Mouse (Mus musculus) liver, embryonic 14.5 days (tissue): ENCODE results near the gene Atn1. TPM values are rescaled to one million over a fixed set of nuclear protein-coding genes. Genes with fewer than 3 reads are reported as not detected.

ENCODE experiments used
- ATAC-seq: fragments of 200-750 bp; cut with Nextera tagmentation; 2 replicates; pipeline ENCODE4 v1.8.0; 2017; ENCODE audit warnings: moderate number of reproducible peaks, mild to moderate bottlenecking, moderate library complexity; ENCODE audit not compliant: insufficient read depth
- DNase-seq, 3 experiments: peaks; one replicate each; pipeline ENCODE4 v3.0.0-alpha.2; 2012 to 2013; ENCODE audit warnings: low read depth in 3 of 3, low spot score in 3 of 3
- H3K27ac ChIP-seq: fragments of 300-500 bp; sonication (generic); 2 replicates; pipeline ENCODE4 v1.5.1; 2014; ENCODE audit warnings: moderate library complexity, mild to moderate bottlenecking, control low read depth, inconsistent platforms
- H3K27me3 ChIP-seq: fragments of 300-500 bp; sonication (generic); 2 replicates; pipeline ENCODE4 v1.6.1; 2014; ENCODE audit warnings: mild to moderate bottlenecking, low read length, moderate library complexity; ENCODE audit not compliant: control insufficient read depth, insufficient read depth
- H3K36me3 ChIP-seq: fragments of 300-500 bp; sonication (generic); replicated peaks from 2 replicates; pipeline ENCODE4 v1.6.1; 2014; ENCODE audit warnings: low read depth; ENCODE audit not compliant: control insufficient read depth, insufficient read depth
- H3K4me1 ChIP-seq, 2 experiments: fragments of 200-500 bp in 1 of 2; fragments of 300-500 bp in 1 of 2; sonication (generic) in 1 of 2; replicated peaks; 2 replicates each; pipeline ENCODE4 v1.6.1; 2012 to 2014; ENCODE audit warnings: antibody characterized with exemption in 1 of 2, inconsistent platforms in 1 of 2, low read length in 1 of 2; ENCODE audit not compliant: control insufficient read depth in 2 of 2, insufficient read depth in 2 of 2
- H3K4me2 ChIP-seq: fragments of 300-500 bp; sonication (generic); 2 replicates; pipeline ENCODE4 v1.6.1; 2014; ENCODE audit warnings: low read depth, mild to moderate bottlenecking, control low read depth, moderate library complexity
- H3K4me3 ChIP-seq, 2 experiments: fragments of 200-500 bp in 1 of 2; fragments of 300-500 bp in 1 of 2; sonication (generic) in 1 of 2; 2 replicates each; pipeline ENCODE4 v1.5.1; 2012 to 2014; ENCODE audit warnings: low read depth in 2 of 2, low read length in 2 of 2, mild to moderate bottlenecking in 2 of 2, control low read depth in 1 of 2, inconsistent platforms in 1 of 2, moderate library complexity in 1 of 2; ENCODE audit not compliant: insufficient read depth in 1 of 2
- H3K9ac ChIP-seq: fragments of 300-500 bp; sonication (generic); replicated peaks from 2 replicates; pipeline ENCODE4 v1.6.1; 2014; ENCODE audit warnings: mild to moderate bottlenecking, control low read depth, moderate library complexity
- H3K9me3 ChIP-seq: fragments of 300-500 bp; sonication (generic); 2 replicates; pipeline ENCODE4 v1.6.1; 2016; ENCODE audit warnings: low read length, mixed read lengths; ENCODE audit not compliant: control insufficient read depth
- CTCF ChIP-seq: IDR thresholded peaks from 2 replicates; pipeline ENCODE4 v1.5.1; 2016; ENCODE audit warnings: antibody characterized with exemption, low read depth, control low read depth
- EP300 ChIP-seq: IDR thresholded peaks from 2 replicates; pipeline ENCODE4 v1.6.1; 2016; ENCODE audit warnings: antibody characterized with exemption, low read depth
- WGBS: fragments of 180-500 bp; shearing (Covaris S2); extraction: QIAGEN DNeasy Blood & Tissue Kit; methylation state at CpG from one replicate; pipeline ENCODE4 v1.1.7; 2014; ENCODE audit not compliant: insufficient replicate concordance; 5-methylcytosine and 5-hydroxymethylcytosine counted together
- polyA plus RNA-seq, 2 experiments: library from polyadenylated mRNA; depleted of rRNA in 1 of 2; stranded (reverse) in 1 of 2; unstranded in 1 of 2; fragments of >200 nt; fragmentation: Nextera tagmentation in 1 of 2; extraction: Ambion mirVana in 1 of 2; gene quantifications; 2 replicates each; pipeline versions ENCODE4 v1.2.1 to v1.2.3; 2012 to 2014

Atn1 gene
- polyA plus RNA-seq, 2 experiments, result 0.58 to 2.8 TPM

DNA sequence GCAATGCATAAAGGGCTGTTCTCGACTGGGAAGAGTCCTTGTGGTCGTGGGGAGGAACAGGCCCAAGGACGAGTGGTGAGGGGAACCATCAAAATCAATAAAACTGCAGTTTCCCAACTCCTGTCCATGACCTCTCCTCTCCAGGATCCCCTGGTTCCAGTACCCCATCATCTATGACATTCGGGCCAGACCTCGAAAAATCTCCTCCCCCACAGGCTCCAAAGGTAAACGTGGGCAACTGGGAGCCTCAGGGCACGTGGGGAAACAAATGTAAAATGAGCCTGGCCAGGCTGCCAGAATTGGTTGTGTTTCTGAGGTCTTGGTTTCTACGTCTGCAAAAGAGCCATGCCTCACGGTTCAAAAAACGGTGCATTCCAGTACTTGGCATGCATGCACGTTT lies 43.4 kb downstream of the Atn1 start:
- peak overlapping the region; percentile 43 for H3K27ac ChIP-seq
- DNase-seq (no peak), ATAC-seq (no peak)
- H3K27me3 ChIP-seq, result no peaks in the 10 kb centered on the region
- peak; percentile 16; the same call in 1 of the 2 replicates for TF ChIP-seq CTCF
- TF ChIP-seq EP300, result no peak
- WGBS, result 8% methylated on average over 11 of the region's 11 CpGs
- H3K4me3 ChIP-seq, result peak overlapping the region; percentile 75 to 82
- peaks cover 38% of the 10 kb centered on the region for H3K36me3 ChIP-seq
- H3K9me3 ChIP-seq, result no peaks in the 10 kb centered on the region
- peak overlapping the region; percentile 81 for H3K9ac ChIP-seq
- peak overlapping the region; percentile 87 for H3K4me2 ChIP-seq
- H3K4me1 ChIP-seq, result peaks cover 15 to 16% of the 10 kb centered on the region in 2 experiments

DNA sequence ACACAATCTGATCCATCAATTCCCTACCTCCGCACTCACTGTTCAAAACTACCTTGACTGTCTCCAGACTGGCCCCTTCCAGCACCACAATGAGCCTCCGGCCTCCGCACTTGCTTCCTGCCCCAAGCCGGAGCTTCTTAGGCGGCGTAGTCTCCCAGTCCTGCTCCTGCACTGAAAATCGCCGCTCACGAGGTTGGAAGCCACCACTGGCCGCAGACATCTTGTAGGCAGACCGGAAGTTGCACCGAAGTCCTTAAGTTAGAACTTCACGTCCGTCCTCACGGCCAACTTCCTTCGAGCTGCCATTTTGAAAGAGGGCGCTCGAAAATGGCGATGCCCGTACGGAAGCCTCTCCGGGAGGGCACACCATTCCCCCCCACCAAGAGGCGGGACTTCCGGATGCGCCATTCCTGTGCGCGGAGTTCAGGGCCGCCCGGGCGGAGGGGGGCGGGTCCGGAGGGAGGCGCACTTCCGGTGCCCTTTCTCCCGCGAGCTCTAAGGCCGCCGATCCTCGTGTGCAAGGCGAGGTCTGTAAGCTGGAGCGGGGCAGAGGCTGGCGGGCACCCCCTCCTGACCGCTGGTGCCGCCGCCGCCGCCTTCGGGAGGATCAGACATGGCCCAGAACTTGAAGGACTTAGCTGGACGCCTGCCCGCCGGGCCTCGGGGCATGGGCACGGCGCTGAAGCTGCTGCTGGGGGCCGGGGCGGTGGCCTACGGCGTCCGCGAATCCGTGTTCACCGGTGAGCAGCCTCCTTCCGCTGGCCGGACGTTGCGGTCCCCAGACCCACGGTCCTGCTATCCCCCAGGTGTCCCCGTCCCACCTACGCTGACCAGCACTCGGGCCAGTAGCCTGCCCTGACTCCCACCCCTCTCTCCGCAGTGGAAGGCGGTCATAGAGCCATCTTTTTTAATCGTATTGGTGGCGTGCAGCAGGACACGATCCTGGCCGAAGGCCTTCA lies 44.2 kb downstream of the Atn1 start, which contains the start of the genes Emg1 and Phb2:
Gene Emg1 (minus strand): TSS at position 355 of the 959 bp plus-strand sequence.
Gene Phb2 (plus strand): TSS at position 513 of the 959 bp plus-strand sequence.
- peak within 1 kb of the TSS; percentile 82 to 88 for H3K4me3 ChIP-seq
- DNase-seq, result peak; percentile 95 to 96 (median 96)
- WGBS, result under 1% methylated on average over 76 of the region's 76 CpGs
- ATAC-seq, result peak; percentile 97
- no peaks in the 10 kb centered on the region for H3K27me3 ChIP-seq
- TF ChIP-seq CTCF (peak; percentile 8; the same call in 1 of the 2 replicates), EP300 (peak; percentile 55)
- H3K4me2 ChIP-seq, result peak within 1 kb of the TSS; percentile 87
- peaks cover 46% of the 10 kb centered on the region for H3K36me3 ChIP-seq
- peaks cover 15 to 16% of the 10 kb centered on the region in 2 experiments for H3K4me1 ChIP-seq
- H3K9ac ChIP-seq, result peak within 1 kb of the TSS; percentile 81
- no peaks in the 10 kb centered on the region for H3K9me3 ChIP-seq
- H3K27ac ChIP-seq, result peak within 1 kb of the TSS; percentile 61

DNA sequence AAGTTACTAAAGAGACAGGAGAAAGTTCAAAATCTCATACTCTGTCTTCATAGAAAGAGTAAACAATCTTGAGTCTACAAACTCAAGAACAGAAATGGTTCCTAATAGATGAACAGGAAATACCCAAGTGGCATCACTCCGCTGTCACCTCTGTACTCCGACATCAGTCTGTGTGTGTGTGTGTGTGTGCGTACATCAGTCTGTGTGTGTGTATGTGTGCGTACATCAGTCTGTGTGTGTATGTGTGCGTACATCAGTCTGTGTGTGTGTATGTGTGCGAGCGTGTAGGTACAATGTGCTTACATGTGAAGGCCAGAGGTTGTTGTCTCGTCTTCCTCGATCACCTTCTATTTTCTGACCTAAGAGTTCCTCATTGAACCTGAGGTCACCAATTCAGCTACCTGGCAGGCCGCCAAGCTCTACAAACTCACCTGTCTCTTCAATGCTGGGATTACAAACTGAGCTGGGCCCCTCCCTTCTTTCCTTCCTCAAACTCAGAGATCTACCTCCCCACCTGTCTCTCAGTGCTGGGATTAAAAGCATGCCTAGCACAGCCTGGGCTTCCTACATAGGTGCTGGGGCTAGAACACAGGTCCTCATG lies 47.9 kb downstream of the Atn1 start:
- 88% methylated on average over 10 of the region's 10 CpGs for WGBS
- Histone ChIP-seq H3K4me1 (peaks cover 11 to 15% of the 10 kb centered on the region in 2 experiments), H3K27ac (no peak overlapping the region), H3K27me3 (no peaks in the 10 kb centered on the region), H3K9me3 (no peaks in the 10 kb centered on the region), H3K36me3 (peaks cover 53% of the 10 kb centered on the region), H3K9ac (no peak overlapping the region), H3K4me3 (no peak overlapping the region), H3K4me2 (no peak overlapping the region)
- TF ChIP-seq EP300 (no peak), CTCF (no peak)
- DNase-seq (no peak), ATAC-seq (no peak)

- TF ChIP-seq EP300 (no peak), CTCF (no peak)
- DNase-seq (no peak), ATAC-seq (no peak)
- Histone ChIP-seq H3K4me3 (no peak overlapping the region), H3K9me3 (no peaks in the 10 kb centered on the region), H3K4me1 (peaks cover 10 to 12% of the 10 kb centered on the region in 2 experiments), H3K4me2 (no peak overlapping the region), H3K27ac (no peak overlapping the region), H3K9ac (no peak overlapping the region), H3K27me3 (no peaks in the 10 kb centered on the region), H3K36me3 (peaks cover 73% of the 10 kb centered on the region)
- WGBS, result 76% methylated on average over 5 of the region's 5 CpGs
Observed at GRCm38 (mm10) chr6:124706061-124706627, 50.2 kb downstream of the Atn1 start.
